Mouse (Mus musculus) lung, adult 2 months (tissue): Measurements from ENCODE around the gene Erich3. TPM values are rescaled to one million over a fixed set of nuclear protein-coding genes. Genes with fewer than 3 reads are reported as not detected.
"Not testable (repeated sequence)": the region's sequence is repeated elsewhere in the genome, so short reads cannot be mapped to it uniquely, and the experiment has no call there.

ENCODE experiments used
- DNase-seq: peaks from one replicate; pipeline ENCODE4 v3.0.0; 2022
- H3K4me1 ChIP-seq: fragments of 200-500 bp; 2 replicates; pipeline ENCODE4 v1.6.1; 2011; ENCODE audit warnings: low read length; ENCODE audit not compliant: control insufficient read depth, insufficient read depth
- H3K4me3 ChIP-seq: fragments of 200-500 bp; replicated peaks from 2 replicates; pipeline ENCODE3; 2011; ENCODE audit warnings: low read depth, mild to moderate bottlenecking, control low read depth, low read length; ENCODE audit errors: extremely low read depth
- CTCF ChIP-seq: fragments of 200-500 bp; IDR thresholded peaks from 2 replicates; pipeline ENCODE4 v1.5.1; 2011; ENCODE audit warnings: mild to moderate bottlenecking, low read length, control low read depth; ENCODE audit not compliant: insufficient read depth
- POLR2A ChIP-seq: fragments of 200-500 bp; IDR thresholded peaks from 2 replicates; pipeline ENCODE4 v1.6.1; 2011; ENCODE audit warnings: low read depth, mild to moderate bottlenecking, control low read depth, low read length, borderline replicate concordance; ENCODE audit errors: extremely low read depth
- WGBS: fragments of 180-500 bp; shearing (Covaris S2); methylation state at CpG from one replicate; pipeline ENCODE4 v1.1.7; 2018; 5-methylcytosine and 5-hydroxymethylcytosine counted together
- polyA plus RNA-seq: library from polyadenylated mRNA; depleted of rRNA; stranded (reverse); fragments of >200 nt; gene quantifications from 2 replicates; pipeline ENCODE4 v1.2.3, GENCODE M21; 2012; rRNA removed

The Erich3 gene
- polyA plus RNA-seq, result 1.9 and 2.6 TPM in 2 replicates

GRCm38 (mm10) chr3:154663545-154663944 is at the start of gene Erich3:
Gene Erich3, plus strand, starts transcription at chr3:154663859.
- Histone ChIP-seq H3K4me1 (no peaks in the 10 kb centered on the region), H3K4me3 (no peak within 1 kb of the TSS)
- WGBS, result 31% methylated on average over 7 of the region's 7 CpGs
- TF ChIP-seq CTCF (no peak), POLR2A (no peak)
- DNase-seq, result no peak

- Histone ChIP-seq H3K4me1 (no peaks in the 10 kb centered on the region), H3K4me3 (no peak overlapping the region)
- 94% methylated on average over 8 of the region's 8 CpGs for WGBS
- TF ChIP-seq CTCF, result no peak
- no peak for TF ChIP-seq POLR2A
- DNase-seq, result no peak
These were observed 48.9 kb upstream of the Erich3 start for GRCm38 (mm10) chr3:154614771-154615170.

- TF ChIP-seq CTCF (no peak), POLR2A (no peak)
- H3K4me1 ChIP-seq, result no peaks in the 10 kb centered on the region
- H3K4me3 ChIP-seq, result no peak overlapping the region
- WGBS, result 90% methylated on average over 7 of the region's 7 CpGs
- no peak for DNase-seq
These were observed 48.4 kb upstream of the Erich3 start for GRCm38 (mm10) chr3:154615304-154615703.

GRCm38 (mm10) chr3:154616106-154616505 is 47.6 kb upstream of the Erich3 start:
- TF ChIP-seq POLR2A (no peak), CTCF (no peak)
- 90% methylated on average over 4 of the region's 4 CpGs for WGBS
- H3K4me3 ChIP-seq, result no peak overlapping the region
- no peak for DNase-seq
- H3K4me1 ChIP-seq, result no peaks in the 10 kb centered on the region

- no peak for DNase-seq
- Histone ChIP-seq H3K4me1 (no peaks in the 10 kb centered on the region), H3K4me3 (no peak overlapping the region)
- TF ChIP-seq POLR2A (no peak), CTCF (no peak)
These were observed 35.4 kb upstream of the Erich3 start for GRCm38 (mm10) chr3:154628284-154628683.

- DNase-seq, H3K4me1 ChIP-seq, H3K4me3 ChIP-seq: not testable (repeated sequence)
- 78% methylated on average over 2 of the region's 2 CpGs for WGBS
These were observed 32.4 kb upstream of the Erich3 start for GRCm38 (mm10) chr3:154631281-154631680.

GRCm38 (mm10) chr3:154633091-154633490 is 30.6 kb upstream of the Erich3 start:
- no peak for DNase-seq
- no peak overlapping the region for H3K4me3 ChIP-seq
- TF ChIP-seq CTCF (no peak), POLR2A (no peak)
- no peaks in the 10 kb centered on the region for H3K4me1 ChIP-seq
- WGBS, result 88% methylated on average over 5 of the region's 5 CpGs

- Histone ChIP-seq H3K4me3 (peak overlapping the region; percentile 55), H3K4me1 (no peaks in the 10 kb centered on the region)
- no peak for DNase-seq
- no peak for TF ChIP-seq CTCF
- TF ChIP-seq POLR2A, result no peak
- WGBS, result 45% methylated on average over 29 of the region's 29 CpGs
These were observed 16.8 kb upstream of the Erich3 start for GRCm38 (mm10) chr3:154646638-154647442.

- Histone ChIP-seq H3K4me1 (no peaks in the 10 kb centered on the region), H3K4me3 (no peak overlapping the region)
- WGBS, result 44% methylated on average over 7 of the region's 7 CpGs
- TF ChIP-seq POLR2A (no peak), CTCF (no peak)
- DNase-seq, result no peak
These were observed 16.2 kb upstream of the Erich3 start for GRCm38 (mm10) chr3:154647443-154647780.

GRCm38 (mm10) chr3:154649411-154650285 is 14.0 kb upstream of the Erich3 start:
- DNase-seq, result no peak
- no peak for TF ChIP-seq POLR2A
- no peak overlapping the region for H3K4me3 ChIP-seq
- H3K4me1 ChIP-seq, result no peaks in the 10 kb centered on the region
- WGBS, result 57% methylated on average over 20 of the region's 20 CpGs
